Mouse (Mus musculus) E14TG2a.4 (cell line): ENCODE measurements around the gene Midn.
A peak's percentile ranks its signal among the peaks of the same experiment; 100 is the strongest.

Experiments used
- H3K27me3 ChIP-seq: 2 replicates; pipeline ENCODE4 v1.6.1; 2014; ENCODE audit warnings: low read length, control low read depth; ENCODE audit not compliant: insufficient read depth
- H3K36me3 ChIP-seq: 2 replicates; pipeline ENCODE4 v1.6.1; 2014; ENCODE audit warnings: low read length, control low read depth; ENCODE audit not compliant: insufficient read depth
- H3K4me1 ChIP-seq: replicated peaks from 2 replicates; pipeline ENCODE4 v1.6.1; 2014; ENCODE audit warnings: low read depth, low read length, control low read depth
- H3K4me3 ChIP-seq: replicated peaks from 2 replicates; pipeline ENCODE4 v1.5.1; 2014; ENCODE audit warnings: mild to moderate bottlenecking, low read length
- H3K9me3 ChIP-seq: 2 replicates; pipeline ENCODE4 v1.6.1; 2014; ENCODE audit warnings: low read length, control low read depth
- CTCF ChIP-seq: conservative IDR thresholded peaks from 2 replicates; pipeline ENCODE4 v1.5.1; 2014; ENCODE audit warnings: low read length
- NANOG ChIP-seq: IDR thresholded peaks from 2 replicates; pipeline ENCODE4 v1.6.1; 2014; ENCODE audit warnings: borderline replicate concordance, low read length, mixed read lengths
- POU5F1 ChIP-seq: IDR thresholded peaks from 2 replicates; pipeline ENCODE4 v1.6.1; 2014; ENCODE audit warnings: low read length, borderline replicate concordance

Midn gene

GRCm38 (mm10) chr10:80107678-80108077, 40.4 kb upstream of the Midn start:
- TF ChIP-seq NANOG (no peak), POU5F1 (no peak), CTCF (no peak)
- Histone ChIP-seq H3K27me3 (no peaks in the 10 kb centered on the region), H3K4me1 (peaks cover 52% of the 10 kb centered on the region), H3K9me3 (no peaks in the 10 kb centered on the region), H3K36me3 (no peaks in the 10 kb centered on the region), H3K4me3 (no peak overlapping the region)

DNA sequence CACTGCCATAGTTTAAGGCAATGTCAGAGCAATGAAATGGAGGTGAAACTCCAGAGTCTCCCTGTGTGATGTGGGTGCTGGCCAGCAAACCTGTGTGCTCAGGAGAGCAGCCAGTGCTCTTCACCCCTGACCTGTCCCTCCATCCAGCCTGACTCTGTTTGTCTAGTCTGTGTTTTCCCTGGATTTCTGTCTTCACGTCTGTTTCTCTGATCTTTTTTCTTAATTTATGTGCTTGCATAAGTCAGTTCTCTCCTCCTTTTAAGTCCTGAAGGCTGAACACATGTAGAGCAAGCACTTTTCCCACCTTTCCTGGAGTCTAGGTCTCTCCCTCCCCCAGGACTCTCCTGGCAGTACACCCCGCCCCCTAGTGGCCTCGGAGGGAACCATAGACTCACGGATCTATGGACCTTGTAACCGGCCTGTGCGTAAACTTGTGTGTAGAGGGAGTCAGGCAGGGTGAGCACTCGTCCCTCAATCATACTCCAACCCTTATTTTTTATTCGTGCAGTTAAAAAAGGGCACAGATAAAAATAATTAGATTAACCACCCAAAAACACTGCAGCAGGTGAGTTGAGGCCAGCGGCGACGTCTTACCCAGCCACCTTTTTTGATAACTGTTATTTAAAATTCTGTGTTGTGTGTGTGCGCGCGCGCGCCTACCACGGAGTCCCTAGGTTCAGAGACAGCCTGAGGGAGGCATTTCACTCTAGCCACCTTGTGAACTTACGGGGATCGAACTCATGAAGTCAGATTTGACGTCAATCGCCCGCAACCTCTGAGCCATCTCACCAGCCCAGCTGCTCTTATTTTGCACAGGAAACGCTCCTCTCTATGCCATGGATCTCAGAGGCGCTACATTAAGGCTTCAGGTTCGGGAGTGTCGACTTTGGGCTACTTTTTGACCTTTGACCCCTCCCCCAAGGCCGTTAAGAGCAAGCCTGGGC, 33.5 kb upstream of the Midn start:
- H3K9me3 ChIP-seq = no peaks in the 10 kb centered on the region
- H3K27me3 ChIP-seq = no peaks in the 10 kb centered on the region
- peak overlapping the region; percentile 89 for H3K4me3 ChIP-seq
- peaks cover 31% of the 10 kb centered on the region for H3K36me3 ChIP-seq
- peak; percentile 93 for TF ChIP-seq CTCF
- no peak for TF ChIP-seq POU5F1
- no peak for TF ChIP-seq NANOG
- H3K4me1 ChIP-seq = peaks cover 56% of the 10 kb centered on the region

DNA sequence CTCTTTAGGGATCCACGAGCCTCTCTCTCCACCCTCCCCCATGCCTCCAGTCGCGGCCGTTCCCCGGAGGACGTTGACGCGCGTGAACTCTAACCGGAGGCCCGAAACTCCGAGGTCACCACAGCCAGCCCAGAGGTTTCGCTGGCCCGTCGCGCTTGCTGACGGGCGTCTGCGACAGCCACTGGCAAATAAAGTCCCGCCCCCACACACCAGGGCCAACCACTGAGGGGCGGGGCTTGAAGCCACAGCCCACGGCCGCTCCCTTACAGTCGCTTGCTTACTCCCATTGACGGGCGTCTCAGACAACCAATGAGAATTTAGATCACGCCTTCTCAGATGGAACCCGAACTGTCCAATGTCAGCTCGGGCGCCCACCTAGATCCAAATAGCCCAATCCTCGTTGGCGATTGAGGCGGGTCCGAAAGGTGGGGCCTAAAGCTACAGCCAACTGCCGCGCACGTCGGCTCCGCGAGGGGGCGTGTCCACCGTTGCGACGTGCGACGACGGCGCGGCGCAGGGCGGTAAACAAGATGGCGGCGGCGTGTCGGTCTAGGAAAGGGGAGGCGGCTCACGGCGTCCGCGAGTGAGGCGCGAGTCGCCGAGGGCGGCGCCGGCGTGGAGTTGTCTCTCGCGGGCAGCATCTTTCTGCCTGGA, 32.7 kb upstream of the Midn start, which contains the start of gene Stk11:
Gene Stk11 (plus strand): TSS at position 514 of the 654 bp plus-strand sequence.
- H3K36me3 ChIP-seq = peaks cover 39% of the 10 kb centered on the region
- H3K4me3 ChIP-seq = peak within 1 kb of the TSS; percentile 100
- no peaks in the 10 kb centered on the region for H3K9me3 ChIP-seq
- TF ChIP-seq POU5F1 (no peak), NANOG (no peak), CTCF (no peak)
- no peaks in the 10 kb centered on the region for H3K27me3 ChIP-seq
- peaks cover 58% of the 10 kb centered on the region for H3K4me1 ChIP-seq

GRCm38 (mm10) chr10:80115944-80116335, 32.1 kb upstream of the Midn start:
- no peaks in the 10 kb centered on the region for H3K9me3 ChIP-seq
- TF ChIP-seq CTCF (no peak), NANOG (no peak), POU5F1 (no peak)
- H3K4me3 ChIP-seq = peak overlapping the region; percentile 100
- H3K4me1 ChIP-seq = peaks cover 61% of the 10 kb centered on the region
- H3K27me3 ChIP-seq = no peaks in the 10 kb centered on the region
- H3K36me3 ChIP-seq = peaks cover 45% of the 10 kb centered on the region

DNA sequence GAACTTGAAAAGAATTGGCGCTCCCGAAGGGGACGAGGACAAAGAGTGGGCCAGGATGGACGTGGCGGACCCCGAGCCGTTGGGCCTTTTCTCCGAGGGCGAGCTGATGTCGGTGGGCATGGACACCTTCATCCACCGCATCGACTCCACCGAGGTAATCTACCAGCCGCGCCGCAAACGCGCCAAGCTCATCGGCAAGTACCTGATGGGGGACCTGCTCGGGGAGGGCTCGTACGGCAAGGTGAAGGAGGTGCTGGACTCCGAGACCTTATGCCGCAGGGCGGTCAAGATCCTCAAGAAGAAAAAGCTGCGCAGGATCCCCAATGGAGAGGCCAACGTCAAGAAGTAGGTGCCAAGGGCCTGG, 31.5 kb upstream of the Midn start:
- peaks cover 62% of the 10 kb centered on the region for H3K4me1 ChIP-seq
- peaks cover 51% of the 10 kb centered on the region for H3K36me3 ChIP-seq
- H3K27me3 ChIP-seq = no peaks in the 10 kb centered on the region
- H3K9me3 ChIP-seq = no peaks in the 10 kb centered on the region
- H3K4me3 ChIP-seq = peak overlapping the region; percentile 100
- no peak for TF ChIP-seq NANOG
- TF ChIP-seq CTCF = no peak

DNA sequence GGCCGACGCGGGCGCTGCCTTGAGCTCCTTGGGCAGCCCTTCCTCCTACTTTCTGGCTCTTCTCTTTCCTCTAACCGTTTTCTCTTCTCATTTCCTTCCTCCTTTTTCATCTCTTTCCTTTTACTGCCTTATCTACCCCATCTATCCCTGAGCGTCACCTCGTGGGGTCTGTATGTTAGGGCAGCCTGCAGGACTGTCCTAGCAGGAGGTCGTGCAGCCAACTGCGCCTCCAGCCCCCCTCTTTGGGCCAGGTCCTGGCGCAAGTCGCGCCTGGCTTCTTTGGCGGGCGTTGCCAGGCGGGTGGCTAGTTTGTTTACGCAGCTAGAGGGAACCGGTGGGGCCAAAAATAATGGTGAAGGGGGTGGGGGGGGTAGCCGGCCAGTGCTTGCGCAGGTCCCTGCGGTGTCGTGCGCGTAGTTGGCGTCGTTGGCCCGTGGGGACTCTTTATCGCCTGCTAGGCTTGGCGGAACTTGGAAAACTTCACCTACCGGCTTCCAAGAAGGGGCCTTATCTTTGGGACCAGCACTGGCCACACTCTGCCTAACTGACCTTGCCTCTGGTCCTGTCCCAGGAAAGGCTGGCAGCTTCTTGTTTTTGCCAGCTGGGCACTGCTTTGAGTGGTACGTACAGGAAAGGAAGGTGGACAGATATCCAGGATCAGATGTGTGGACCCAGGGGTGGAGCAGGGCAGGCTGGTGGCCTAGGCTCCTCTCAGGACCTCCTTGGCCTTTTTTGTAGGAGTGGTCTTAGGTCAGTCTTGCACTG, 31.0 kb upstream of the Midn start:
- Histone ChIP-seq H3K36me3 (peaks cover 56% of the 10 kb centered on the region), H3K4me3 (peak overlapping the region; percentile 100), H3K9me3 (no peaks in the 10 kb centered on the region), H3K27me3 (no peaks in the 10 kb centered on the region), H3K4me1 (peaks cover 67% of the 10 kb centered on the region)
- TF ChIP-seq POU5F1 (no peak), CTCF (no peak)

- H3K36me3 ChIP-seq = peaks cover 62% of the 10 kb centered on the region
- TF ChIP-seq NANOG (no peak), CTCF (no peak), POU5F1 (no peak)
- H3K4me3 ChIP-seq = peak overlapping the region; percentile 100
- H3K27me3 ChIP-seq = no peaks in the 10 kb centered on the region
- no peaks in the 10 kb centered on the region for H3K9me3 ChIP-seq
- H3K4me1 ChIP-seq = peaks cover 72% of the 10 kb centered on the region
These were observed 30.3 kb upstream of the Midn start for GRCm38 (mm10) chr10:80117736-80118135.

DNA sequence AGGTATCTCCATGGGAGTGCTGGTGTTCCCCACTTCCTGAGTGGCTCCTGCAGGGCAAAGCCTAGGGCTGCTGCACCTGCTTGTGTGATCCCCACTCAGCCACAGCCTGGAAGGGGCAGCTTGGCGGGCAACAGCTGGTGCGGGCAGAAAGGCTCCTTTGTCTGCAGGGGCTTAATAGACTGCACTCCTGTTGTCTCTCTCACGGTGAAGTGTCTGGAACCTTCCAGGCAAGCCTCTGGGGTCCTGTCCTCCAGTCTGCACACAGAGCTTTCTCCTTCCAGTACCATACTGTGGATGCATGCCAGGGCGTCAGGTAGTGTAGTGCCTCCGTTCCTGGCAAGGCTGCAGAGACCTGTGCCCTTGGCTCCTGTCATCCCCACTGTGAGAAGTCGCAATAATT, 29.5 kb upstream of the Midn start:
- Histone ChIP-seq H3K4me3 (peak overlapping the region; percentile 100), H3K4me1 (peaks cover 76% of the 10 kb centered on the region), H3K27me3 (no peaks in the 10 kb centered on the region), H3K9me3 (no peaks in the 10 kb centered on the region), H3K36me3 (peaks cover 70% of the 10 kb centered on the region)
- no peak for TF ChIP-seq POU5F1
- no peak for TF ChIP-seq NANOG
- no peak for TF ChIP-seq CTCF
